Mouse (Mus musculus) CH12.LX (cell line): ENCODE measurements around the gene Mrps14. TPM values are rescaled to one million over a fixed set of nuclear protein-coding genes. Genes with fewer than 3 reads are reported as not detected.

Source experiments
- DNase-seq: peaks from one replicate; pipeline ENCODE4 v3.0.0-alpha.2; 2013; ENCODE audit errors: extremely low read depth
- H3K27ac ChIP-seq: 2 replicates; pipeline ENCODE4 v1.5.1; 2012; ENCODE audit warnings: low read depth, mild to moderate bottlenecking, control low read depth, moderate library complexity; ENCODE audit not compliant: insufficient read depth
- H3K27me3 ChIP-seq: replicated peaks from 2 replicates; pipeline ENCODE3; 2012; ENCODE audit warnings: inconsistent platforms
- H3K36me3 ChIP-seq, 2 experiments: replicated peaks in 1 of 2; 2 replicates each; pipeline versions ENCODE3 to v1.6.1; 2012; ENCODE audit warnings: inconsistent platforms in 1 of 2, low read length in 1 of 2, mild to moderate bottlenecking in 1 of 2, mixed read lengths in 1 of 2, moderate library complexity in 1 of 2; ENCODE audit not compliant: control insufficient read depth in 1 of 2, insufficient read depth in 1 of 2
- H3K4me1 ChIP-seq, 2 experiments: 2 replicates each; pipeline ENCODE4 v1.6.1; 2012; ENCODE audit warnings: inconsistent platforms in 1 of 2, moderate library complexity in 1 of 2; ENCODE audit not compliant: insufficient read depth in 2 of 2, control insufficient read depth in 1 of 2
- H3K4me2 ChIP-seq: 2 replicates; pipeline ENCODE4 v1.6.1; 2012; ENCODE audit warnings: low read depth, mild to moderate bottlenecking, control low read depth; ENCODE audit not compliant: poor library complexity, insufficient read depth, severe bottlenecking
- H3K4me3 ChIP-seq, 3 experiments: fragments of 150-350 bp in 1 of 3; sonication (generic) in 1 of 3; replicated peaks in 1 of 3; 2 replicates each; pipeline versions ENCODE3 to v1.5.1; 2011 to 2012; ENCODE audit warnings: low read depth in 2 of 3, low read length in 2 of 3, mild to moderate bottlenecking in 2 of 3, moderate library complexity in 2 of 3, control low read depth in 1 of 3, improper control_type of control experiment in 1 of 3, inconsistent platforms in 1 of 3, mixed read lengths in 1 of 3; ENCODE audit not compliant: poor library complexity in 1 of 3
- H3K79me2 ChIP-seq: replicated peaks from 2 replicates; pipeline ENCODE4 v1.6.1; 2012; ENCODE audit warnings: mild to moderate bottlenecking, moderate library complexity; ENCODE audit not compliant: control insufficient read depth, poor library complexity, insufficient read depth, severe bottlenecking; ENCODE audit errors: extremely low read depth
- H3K9ac ChIP-seq: 2 replicates; pipeline ENCODE4 v1.6.1; 2012; ENCODE audit warnings: low read depth, mild to moderate bottlenecking, control low read depth, moderate library complexity; ENCODE audit not compliant: insufficient read depth
- H3K9me3 ChIP-seq: replicated peaks from 2 replicates; pipeline ENCODE3; 2012; ENCODE audit warnings: low read length, inconsistent platforms, mixed read lengths
- BHLHE40 ChIP-seq: IDR thresholded peaks from 2 replicates; pipeline ENCODE4 v1.6.1; 2011; ENCODE audit warnings: mild to moderate bottlenecking, low read depth, low read length, improper control_type of control experiment
- CTCF ChIP-seq, 2 experiments: IDR thresholded peaks in 1 of 2; conservative IDR thresholded peaks in 1 of 2; 2 replicates each; pipeline ENCODE4 v1.5.1; 2011 to 2012; ENCODE audit warnings: low read depth in 2 of 2, low read length in 2 of 2, improper control_type of control experiment in 1 of 2, inconsistent platforms in 1 of 2, mild to moderate bottlenecking in 1 of 2, moderate library complexity in 1 of 2
- ELF1 ChIP-seq: IDR thresholded peaks from 2 replicates; pipeline ENCODE4 v1.6.1; 2014; ENCODE audit warnings: low read depth, mild to moderate bottlenecking, inconsistent platforms, low read length, improper control_type of control experiment
- EP300 ChIP-seq: IDR thresholded peaks from 2 replicates; pipeline ENCODE4 v1.6.1; 2011; ENCODE audit warnings: low read length, improper control_type of control experiment
- ETS1 ChIP-seq: conservative IDR thresholded peaks from 2 replicates; pipeline ENCODE4 v1.6.1; 2012; ENCODE audit warnings: low read depth, mild to moderate bottlenecking, inconsistent platforms, low read length, improper control_type of control experiment, moderate library complexity
- GABPA ChIP-seq: IDR thresholded peaks from 2 replicates; pipeline ENCODE4 v1.6.1; 2012; ENCODE audit warnings: low read depth, low read length, improper control_type of control experiment, inconsistent platforms; ENCODE audit not compliant: insufficient replicate concordance
- IRF4 ChIP-seq: IDR thresholded peaks from 2 replicates; pipeline ENCODE4 v1.6.1; 2014; ENCODE audit warnings: low read depth, mild to moderate bottlenecking, inconsistent platforms, low read length, improper control_type of control experiment
- JUN ChIP-seq: IDR thresholded peaks from 2 replicates; pipeline ENCODE4 v1.6.1; 2011; ENCODE audit warnings: low read depth, mild to moderate bottlenecking, low read length, improper control_type of control experiment, moderate library complexity; ENCODE audit not compliant: insufficient read depth
- JUND ChIP-seq: conservative IDR thresholded peaks from 2 replicates; pipeline ENCODE4 v1.6.1; 2011; ENCODE audit warnings: low read depth, low read length, improper control_type of control experiment
- MAFK ChIP-seq: IDR thresholded peaks from 2 replicates; pipeline ENCODE4 v1.6.1; 2011; ENCODE audit warnings: low read length, improper control_type of control experiment; ENCODE audit not compliant: insufficient replicate concordance
- MAX ChIP-seq: IDR thresholded peaks from 2 replicates; pipeline ENCODE4 v1.6.1; 2011; ENCODE audit warnings: low read length, improper control_type of control experiment
- MAZ ChIP-seq: IDR thresholded peaks from 2 replicates; pipeline ENCODE4 v1.6.1; 2012; ENCODE audit warnings: low read depth, mild to moderate bottlenecking, inconsistent platforms, low read length, improper control_type of control experiment, moderate library complexity
- MEF2A ChIP-seq: IDR thresholded peaks from 2 replicates; pipeline ENCODE4 v1.6.1; 2014; ENCODE audit warnings: low read depth, mild to moderate bottlenecking, inconsistent platforms, low read length, improper control_type of control experiment, borderline replicate concordance
- MXI1 ChIP-seq: IDR thresholded peaks from 2 replicates; pipeline ENCODE4 v1.6.1; 2011; ENCODE audit warnings: mild to moderate bottlenecking, low read depth, low read length, improper control_type of control experiment
- MYC ChIP-seq: IDR thresholded peaks from 2 replicates; pipeline ENCODE4 v1.6.1; 2011; ENCODE audit warnings: low read depth, mild to moderate bottlenecking, improper control_type of control experiment, low read length
- NELFE ChIP-seq: IDR thresholded peaks from 2 replicates; pipeline ENCODE4 v1.6.1; 2011; ENCODE audit warnings: low read depth, low read length, improper control_type of control experiment
- POLR2A ChIP-seq: IDR thresholded peaks from 2 replicates; pipeline ENCODE4 v1.6.1; 2011; ENCODE audit warnings: low read depth, mild to moderate bottlenecking, improper control_type of control experiment, low read length
- RAD21 ChIP-seq: IDR thresholded peaks from 2 replicates; pipeline ENCODE4 v1.6.1; 2011; ENCODE audit warnings: low read depth, mild to moderate bottlenecking, low read length, improper control_type of control experiment, moderate library complexity
- TBP ChIP-seq: conservative IDR thresholded peaks from 2 replicates; pipeline ENCODE4 v1.6.1; 2011; ENCODE audit warnings: low read depth, low read length, improper control_type of control experiment
- USF1 ChIP-seq: IDR thresholded peaks from 2 replicates; pipeline ENCODE4 v1.6.1; 2014; ENCODE audit warnings: low read depth, mild to moderate bottlenecking, inconsistent platforms, low read length, improper control_type of control experiment
- ZC3H11A ChIP-seq: IDR thresholded peaks from 2 replicates; pipeline ENCODE4 v1.6.1; 2012; ENCODE audit warnings: low read depth, mild to moderate bottlenecking, inconsistent platforms, low read length, improper control_type of control experiment
- ZMIZ1 ChIP-seq: IDR thresholded peaks from 2 replicates; pipeline ENCODE4 v1.6.1; 2012; ENCODE audit warnings: low read depth, mild to moderate bottlenecking, inconsistent platforms, low read length, improper control_type of control experiment
- ZNF384 ChIP-seq: IDR thresholded peaks from 2 replicates; pipeline ENCODE4 v1.6.1; 2012; ENCODE audit warnings: low read depth, low read length, improper control_type of control experiment, inconsistent platforms
- dilution Hi-C: fragments of 300-500 bp; cut with MboI; formaldehyde crosslinking; loops from 2 replicates; pipeline ENCODE4 v1.14.3; 2020; ENCODE audit warnings: low sequenced_read_pairs; ENCODE audit not compliant: extremely low pct_unique_long_range_greater_than_20kb, extremely low pct_ligation_motif_present
- in situ Hi-C: fragments of 300-500 bp; cut with MboI; formaldehyde crosslinking; loops from 3 replicates; pipeline ENCODE4 v1.14.3; 2019; ENCODE audit warnings: low sequenced_read_pairs, low pct_ligation_motif_present, low pct_unique_long_range_greater_than_20kb, mixed read lengths
- polyA plus RNA-seq: library from polyadenylated mRNA; unstranded; fragments of >175 nt; gene quantifications from 2 replicates; pipeline ENCODE4 v1.2.1, GENCODE M21; 2012; ENCODE audit warnings: low read depth; ENCODE audit not compliant: insufficient read length
- total RNA-seq, 2 experiments: library from RNA; depleted of rRNA; stranded (reverse); fragments of 300-350 nt in 1 of 2; fragments of >200 nt in 1 of 2; gene quantifications; 2 replicates each; pipeline ENCODE4 v1.2.3; 2012 to 2014

Mrps14 gene
- total and polyA plus RNA-seq, 3 experiments = 103 to 142 (median 106) TPM

DNA sequence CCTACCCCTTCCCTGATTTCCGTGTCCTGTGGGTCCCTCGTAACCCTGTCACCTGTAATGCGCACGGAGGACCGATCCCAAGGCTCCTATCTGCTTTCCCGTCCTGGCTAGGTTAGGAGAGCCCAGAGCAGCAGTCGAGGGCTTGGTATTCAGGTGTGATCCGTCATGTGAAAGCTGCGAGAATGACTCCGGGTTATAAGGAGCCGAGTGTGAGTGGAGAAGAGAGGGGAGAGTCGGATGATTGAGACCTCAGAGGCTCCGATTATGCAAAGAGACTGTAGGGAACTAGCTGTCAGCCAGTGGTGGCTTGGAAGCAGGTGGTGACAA, 285 bp downstream of the Mrps14 start:
- H3K27ac ChIP-seq = peak overlapping the region; percentile 66
- TF ChIP-seq ETS1 = no peak
- TF ChIP-seq USF1 = no peak
- no peak for TF ChIP-seq ZNF384
- TF ChIP-seq CTCF (conservative IDR thresholded peaks at IDR 0.05 in 1 of 2, IDR thresholded peaks at IDR 0.05 in 1 of 2; ENCODE audit: low read depth in 2 of 2, low read length in 2 of 2) = no peak
- no peak for TF ChIP-seq IRF4
- TF ChIP-seq MAFK = no peak
- no peak for TF ChIP-seq GABPA
- TF ChIP-seq ZMIZ1 = no peak
- no peak; the same call in 1 of the 2 replicates for TF ChIP-seq TBP
- TF ChIP-seq ELF1 = no peak
- TF ChIP-seq EP300 = no peak
- no peak for TF ChIP-seq NELFE
- no peak for TF ChIP-seq ZC3H11A
- TF ChIP-seq, all 38 proteins: peak for 0

DNA sequence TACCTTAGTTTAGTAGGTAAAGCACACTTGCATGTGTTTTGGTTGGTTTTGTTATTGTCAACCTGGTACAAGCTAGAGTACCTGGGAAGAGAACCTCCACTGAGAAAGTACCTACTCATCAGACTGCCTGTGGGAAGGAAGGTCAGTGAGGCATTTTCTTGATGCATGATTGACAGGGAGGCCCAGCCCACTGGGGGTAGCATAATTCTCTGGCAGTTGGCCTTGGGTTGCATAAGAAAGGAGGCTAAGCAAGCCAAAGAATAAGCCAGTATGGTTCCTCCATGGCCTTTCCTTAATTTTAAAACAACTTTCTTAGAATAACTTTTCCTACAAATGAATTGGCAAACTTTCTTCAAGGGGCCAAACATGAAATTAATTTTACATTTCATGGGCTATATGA, 10.5 kb downstream of the Mrps14 start:
- H3K79me2 ChIP-seq = peaks cover 51% of the 10 kb centered on the region
- H3K27ac ChIP-seq = no peak overlapping the region
- no peak overlapping the region for H3K9ac ChIP-seq
- no peak overlapping the region for H3K4me2 ChIP-seq
- H3K4me1 ChIP-seq = peaks cover 0 to 27% of the 10 kb centered on the region in 2 experiments
- in situ Hi-C loops (loop anchor here (25.0 kb wide), 1 partner anchor 532 kb away; no protein-coding TSS in a partner anchor), dilution Hi-C loops (no loop called here)
- no peak for DNase-seq
- H3K9me3 ChIP-seq = no peaks in the 10 kb centered on the region
- peaks cover 37 to 73% of the 10 kb centered on the region in 2 experiments for H3K36me3 ChIP-seq
- no peak overlapping the region for H3K4me3 ChIP-seq
- no peaks in the 10 kb centered on the region for H3K27me3 ChIP-seq
- no peak for TF ChIP-seq MEF2A

More for the DNA sequence above, 285 bp downstream of the Mrps14 start:
- Histone ChIP-seq H3K4me3 (peak overlapping the region; percentile 76 to 95 (median 93)), H3K4me1 (peaks cover 4 to 15% of the 10 kb centered on the region in 2 experiments), H3K4me2 (peak overlapping the region; percentile 67; the same call in 1 of the 2 replicates), H3K27me3 (no peaks in the 10 kb centered on the region), H3K9ac (peak overlapping the region; percentile 97), H3K36me3 (peaks cover 19 to 36% of the 10 kb centered on the region in 2 experiments), H3K79me2 (peaks cover 21% of the 10 kb centered on the region), H3K9me3 (no peaks in the 10 kb centered on the region)
- dilution Hi-C loops (no loop called here), in situ Hi-C loops (loop anchor here (25.0 kb wide), 1 partner anchor 308 kb away; no protein-coding TSS in a partner anchor)
- no peak for DNase-seq

DNA sequence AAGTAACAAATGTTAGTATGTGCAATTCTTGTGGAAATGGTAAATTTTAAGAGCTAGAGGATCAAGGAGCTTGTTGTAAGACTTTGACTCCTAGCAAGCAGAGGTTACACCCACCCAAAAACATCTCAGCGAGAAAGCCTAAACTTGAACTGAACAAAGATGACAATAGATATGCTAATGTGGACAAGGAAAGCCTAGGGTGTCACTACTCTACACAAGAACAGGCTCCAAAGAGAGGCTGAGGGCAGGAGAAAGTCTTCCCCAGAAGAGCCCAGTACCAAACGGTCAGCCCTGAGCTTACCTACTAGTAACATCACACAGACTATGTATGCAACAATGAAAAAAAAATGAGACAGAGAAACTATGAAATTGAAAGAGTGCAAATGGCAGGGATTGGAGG, 14.8 kb downstream of the Mrps14 start:
- Histone ChIP-seq H3K27ac (no peak overlapping the region), H3K4me1 (peaks cover 0 to 32% of the 10 kb centered on the region in 2 experiments), H3K4me2 (peak overlapping the region; percentile 85), H3K79me2 (peaks cover 60% of the 10 kb centered on the region), H3K9me3 (no peaks in the 10 kb centered on the region), H3K4me3 (peak overlapping the region in 2 of 3 experiments; percentile 17 to 19), H3K9ac (peak overlapping the region; percentile 50; the same call in 1 of the 2 replicates), H3K36me3 (peaks cover 21 to 41% of the 10 kb centered on the region in 2 experiments), H3K27me3 (no peaks in the 10 kb centered on the region)
- no peak for TF ChIP-seq BHLHE40
- no peak for TF ChIP-seq NELFE
- TF ChIP-seq ETS1 = no peak
- no peak for TF ChIP-seq TBP
- TF ChIP-seq CTCF (conservative IDR thresholded peaks at IDR 0.05 in 1 of 2, IDR thresholded peaks at IDR 0.05 in 1 of 2; ENCODE audit: low read depth in 2 of 2, low read length in 2 of 2) = no peak
- TF ChIP-seq ZNF384 = no peak
- no peak for TF ChIP-seq MAFK
- no peak for TF ChIP-seq MAZ
- no peak for TF ChIP-seq RAD21
- TF ChIP-seq MYC = no peak
- no peak for TF ChIP-seq JUN
- no peak for TF ChIP-seq ZMIZ1
- TF ChIP-seq POLR2A = no peak
- no peak for TF ChIP-seq JUND
- no peak for TF ChIP-seq MAX
- TF ChIP-seq MXI1 = no peak
- dilution Hi-C loops (no loop called here), in situ Hi-C loops (loop anchor here (25.0 kb wide), 1 partner anchor 527 kb away; no protein-coding TSS in a partner anchor)
- DNase-seq = no peak
